Mouse (Mus musculus) heart, embryonic 14.5 days (tissue): ENCODE measurements around the gene H2-Eb2. TPM values are rescaled to one million over a fixed set of nuclear protein-coding genes. Genes with fewer than 3 reads are reported as not detected.

Experiments used
- ATAC-seq: fragments of 200-750 bp; cut with Nextera tagmentation; 2 replicates; pipeline ENCODE4 v1.8.0; 2017; ENCODE audit warnings: low read depth, moderate TSS enrichment; ENCODE audit not compliant: insufficient number of reproducible peaks, insufficient read depth, low FRiP score
- H3K27ac ChIP-seq, 2 experiments: fragments of 200-500 bp in 1 of 2; fragments of 300-500 bp in 1 of 2; sonication (generic) in 1 of 2; replicated peaks in 1 of 2; 2 replicates each; pipeline ENCODE4 v1.5.1; 2012 to 2014; ENCODE audit warnings: low read depth in 2 of 2, low read length in 2 of 2, control low read depth in 1 of 2, mild to moderate bottlenecking in 1 of 2, mixed read lengths in 1 of 2; ENCODE audit not compliant: control insufficient read depth in 1 of 2, insufficient read depth in 1 of 2
- H3K27me3 ChIP-seq: fragments of 300-500 bp; sonication (generic); 2 replicates; pipeline ENCODE4 v1.6.1; 2014; ENCODE audit warnings: mild to moderate bottlenecking, low read length, control low read depth; ENCODE audit not compliant: control insufficient read depth, insufficient read depth
- H3K36me3 ChIP-seq: fragments of 300-500 bp; sonication (generic); 2 replicates; pipeline ENCODE4 v1.6.1; 2014; ENCODE audit warnings: mild to moderate bottlenecking, control low read depth, low read length, mixed read lengths; ENCODE audit not compliant: control insufficient read depth, insufficient read depth
- H3K4me1 ChIP-seq, 2 experiments: fragments of 200-500 bp in 1 of 2; fragments of 300-500 bp in 1 of 2; sonication (generic) in 1 of 2; 2 replicates each; pipeline ENCODE4 v1.6.1; 2012 to 2014; ENCODE audit warnings: low read length in 2 of 2, control low read depth in 1 of 2, mixed read lengths in 1 of 2; ENCODE audit not compliant: control insufficient read depth in 2 of 2, insufficient read depth in 2 of 2
- H3K4me2 ChIP-seq: fragments of 300-500 bp; sonication (generic); 2 replicates; pipeline ENCODE4 v1.6.1; 2014; ENCODE audit warnings: mild to moderate bottlenecking, low read length
- H3K4me3 ChIP-seq, 2 experiments: fragments of 200-500 bp in 1 of 2; fragments of 300-500 bp in 1 of 2; sonication (generic) in 1 of 2; 2 replicates each; pipeline ENCODE4 v1.5.1; 2012 to 2014; ENCODE audit warnings: low read length in 2 of 2, mild to moderate bottlenecking in 2 of 2, control low read depth in 1 of 2, low read depth in 1 of 2, moderate library complexity in 1 of 2; ENCODE audit not compliant: control insufficient read depth in 1 of 2, insufficient read depth in 1 of 2
- H3K9ac ChIP-seq: fragments of 300-500 bp; sonication (generic); 2 replicates; pipeline ENCODE4 v1.6.1; 2014; ENCODE audit warnings: mild to moderate bottlenecking, low read length
- H3K9me3 ChIP-seq: fragments of 300-500 bp; sonication (generic); 2 replicates; pipeline ENCODE4 v1.6.1; 2016; ENCODE audit warnings: low read length, control low read depth; ENCODE audit not compliant: control insufficient read depth
- WGBS: fragments of 180-500 bp; shearing (Covaris S2); extraction: QIAGEN DNeasy Blood & Tissue Kit; methylation state at CpG from one replicate; pipeline ENCODE4 v1.1.7; 2014; 5-methylcytosine and 5-hydroxymethylcytosine counted together
- polyA plus RNA-seq: library from polyadenylated mRNA; unstranded; fragments of >200 nt; fragmentation: Nextera tagmentation; extraction: Ambion mirVana; gene quantifications from 2 replicates; pipeline ENCODE4 v1.2.1, GENCODE M21; 2014

H2-Eb2 gene
- not detected in 2 replicates for polyA plus RNA-seq

- no peak for ATAC-seq
- H3K36me3 ChIP-seq = no peaks in the 10 kb centered on the region
- 59% methylated on average over 4 of the region's 4 CpGs for WGBS
- H3K27me3 ChIP-seq = no peaks in the 10 kb centered on the region
- H3K4me3 ChIP-seq = no peak within 1 kb of the TSS
- H3K9ac ChIP-seq = no peak within 1 kb of the TSS
- H3K9me3 ChIP-seq = no peaks in the 10 kb centered on the region
- H3K27ac ChIP-seq = no peak within 1 kb of the TSS
- H3K4me2 ChIP-seq = no peak within 1 kb of the TSS
- H3K4me1 ChIP-seq = no peaks in the 10 kb centered on the region
Measured at GRCm38 (mm10) chr17:34325436-34325835, at the start of gene H2-Eb2. Gene H2-Eb2 (plus strand): TSS chr17:34325665.

GRCm38 (mm10) chr17:34280499-34281038 is 44.9 kb upstream of the H2-Eb2 start:
- peak; percentile 17; the same call in 1 of the 2 replicates for ATAC-seq
- Histone ChIP-seq H3K27me3 (no peaks in the 10 kb centered on the region), H3K36me3 (no peaks in the 10 kb centered on the region), H3K4me2 (no peak overlapping the region), H3K4me1 (no peaks in the 10 kb centered on the region), H3K4me3 (no peak overlapping the region), H3K27ac (no peak overlapping the region), H3K9ac (no peak overlapping the region), H3K9me3 (peaks cover 5% of the 10 kb centered on the region; the same call in 1 of the 2 replicates)
- WGBS = 61% methylated on average over 1 of the region's 1 CpGs

- ATAC-seq = no peak
- no peaks in the 10 kb centered on the region for H3K4me1 ChIP-seq
- 0 out of 2 replicates have a peak, but pooled peaks cover 5% of the 10 kb centered on the region for H3K9me3 ChIP-seq
- no peaks in the 10 kb centered on the region for H3K36me3 ChIP-seq
- 35% methylated on average over 1 of the region's 1 CpGs for WGBS
- no peaks in the 10 kb centered on the region for H3K27me3 ChIP-seq
- no peak overlapping the region for H3K27ac ChIP-seq
- no peak overlapping the region for H3K9ac ChIP-seq
- H3K4me3 ChIP-seq = no peak overlapping the region
- H3K4me2 ChIP-seq = no peak overlapping the region
Measured at GRCm38 (mm10) chr17:34281836-34282235, 43.6 kb upstream of the H2-Eb2 start.

DNA sequence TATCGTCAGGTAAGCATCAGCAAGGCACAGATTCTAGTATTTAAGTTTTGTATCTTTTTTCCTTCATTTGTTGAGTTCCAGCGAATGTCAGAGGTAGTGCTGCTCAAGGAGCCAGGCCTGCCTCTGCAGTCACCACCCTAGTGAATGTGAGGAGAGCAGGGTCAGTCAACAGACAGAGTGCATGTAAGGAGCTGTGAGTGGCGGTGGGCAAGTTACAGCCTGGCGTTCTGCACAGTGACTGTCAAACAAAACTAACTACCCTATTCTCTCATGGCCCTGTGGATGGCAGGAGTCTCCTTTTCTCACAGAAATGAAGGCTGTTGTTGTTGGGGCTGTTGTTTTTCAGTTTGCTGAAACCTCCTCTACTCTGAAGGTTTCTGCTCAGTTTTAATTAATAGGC is 40.1 kb upstream of the H2-Eb2 start:
- no peak overlapping the region for H3K4me2 ChIP-seq
- 67% methylated on average over 4 of the region's 4 CpGs for WGBS
- no peaks in the 10 kb centered on the region for H3K27me3 ChIP-seq
- H3K27ac ChIP-seq = no peak overlapping the region
- no peaks in the 10 kb centered on the region for H3K4me1 ChIP-seq
- H3K4me3 ChIP-seq = no peak overlapping the region
- H3K9me3 ChIP-seq = no peaks in the 10 kb centered on the region
- ATAC-seq = no peak
- H3K36me3 ChIP-seq = no peaks in the 10 kb centered on the region
- H3K9ac ChIP-seq = no peak overlapping the region

DNA sequence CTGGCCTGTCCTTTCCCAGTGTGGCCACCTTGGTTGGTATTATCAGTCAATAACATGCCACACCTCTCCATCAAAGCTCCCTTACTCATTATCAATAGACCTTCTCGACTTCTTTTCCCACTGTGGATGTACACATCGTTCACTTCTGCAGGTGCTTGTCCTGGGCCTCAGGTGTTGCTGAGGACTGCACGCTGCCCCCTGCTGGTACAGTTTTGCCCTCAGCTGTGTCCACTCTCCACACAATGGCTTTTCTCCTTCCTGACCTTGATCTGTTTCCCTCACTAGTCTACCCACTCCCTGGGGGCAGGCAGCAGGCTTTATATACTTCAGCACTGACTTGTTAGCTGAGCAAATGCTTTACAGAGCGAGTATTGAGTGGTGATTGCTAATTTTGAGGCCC is 39.6 kb upstream of the H2-Eb2 start:
- H3K4me1 ChIP-seq = no peaks in the 10 kb centered on the region
- H3K36me3 ChIP-seq = no peaks in the 10 kb centered on the region
- H3K9ac ChIP-seq = no peak overlapping the region
- no peak overlapping the region for H3K27ac ChIP-seq
- H3K27me3 ChIP-seq = no peaks in the 10 kb centered on the region
- no peak for ATAC-seq
- H3K4me3 ChIP-seq = no peak overlapping the region
- 35% methylated on average over 4 of the region's 4 CpGs for WGBS
- no peak overlapping the region for H3K4me2 ChIP-seq
- no peaks in the 10 kb centered on the region for H3K9me3 ChIP-seq

GRCm38 (mm10) chr17:34286501-34286900 is 39.0 kb upstream of the H2-Eb2 start:
- Histone ChIP-seq H3K4me3 (no peak overlapping the region), H3K4me2 (no peak overlapping the region), H3K27me3 (no peaks in the 10 kb centered on the region), H3K36me3 (no peaks in the 10 kb centered on the region), H3K9ac (no peak overlapping the region), H3K9me3 (no peaks in the 10 kb centered on the region), H3K4me1 (no peaks in the 10 kb centered on the region), H3K27ac (no peak overlapping the region)
- no peak for ATAC-seq
- WGBS = 56% methylated on average over 5 of the region's 5 CpGs

- WGBS = 67% methylated on average over 6 of the region's 6 CpGs
- no peaks in the 10 kb centered on the region for H3K27me3 ChIP-seq
- no peaks in the 10 kb centered on the region for H3K4me1 ChIP-seq
- no peak overlapping the region for H3K4me2 ChIP-seq
- no peak overlapping the region for H3K27ac ChIP-seq
- H3K9me3 ChIP-seq = no peaks in the 10 kb centered on the region
- no peak overlapping the region for H3K9ac ChIP-seq
- no peak for ATAC-seq
- no peaks in the 10 kb centered on the region for H3K36me3 ChIP-seq
- H3K4me3 ChIP-seq = no peak overlapping the region
Measured at GRCm38 (mm10) chr17:34286999-34287398, 38.5 kb upstream of the H2-Eb2 start.

GRCm38 (mm10) chr17:34287648-34288047 is 37.8 kb upstream of the H2-Eb2 start, which contains the start of gene H2-Aa:
Gene H2-Aa (minus strand): TSS chr17:34287823.
- Histone ChIP-seq H3K27ac (no peak within 1 kb of the TSS), H3K9me3 (no peaks in the 10 kb centered on the region), H3K4me2 (no peak within 1 kb of the TSS), H3K9ac (no peak within 1 kb of the TSS), H3K4me3 (no peak within 1 kb of the TSS), H3K36me3 (no peaks in the 10 kb centered on the region), H3K27me3 (no peaks in the 10 kb centered on the region), H3K4me1 (no peaks in the 10 kb centered on the region)
- 16% methylated on average over 8 of the region's 8 CpGs for WGBS
- peak; percentile 50; the same call in 1 of the 2 replicates for ATAC-seq
